Mouse (Mus musculus) brain, adult 10 weeks (tissue): Measurements from ENCODE around the gene Sirpb1a. TPM values are rescaled to one million over a fixed set of nuclear protein-coding genes. Genes with fewer than 3 reads are reported as not detected.

Source experiments
- polyA plus RNA-seq: library from polyadenylated mRNA; stranded (reverse); fragments of 350-450 nt; fragmentation: Illumina TruSeq; extraction: RNeasy Lipid Tissue Mini Kit (QIAGEN cat#74804); gene quantifications from one replicate; pipeline ENCODE4 v1.2.3, GENCODE M21; 2015; ENCODE audit warnings: low read depth, low replicate concordance

Sirpb1a gene
- not detected for polyA plus RNA-seq

GRCm38 (mm10) chr3:15426447-15426846 is at the start of gene Sirpb1a:
TSS of gene Sirpb1a (minus strand) at chr3:15426520.

GRCm38 (mm10) chr3:15332063-15332462 is 94.3 kb downstream of the Sirpb1a start, which contains the start of gene Gm9733:
TSS of gene Gm9733 (minus strand) at chr3:15332302.

Other genes with a start within 250 kb of the Sirpb1a start
- gene Gm9733, start 94.2 kb downstream of the Sirpb1a start, polyA plus RNA-seq: not detected
- not detected for gene Sirpb1b, start 148.5 kb upstream of the Sirpb1a start, polyA plus RNA-seq